Mouse (Mus musculus): Measurements from ENCODE around the gene Olfr263.
"Not testable (repeated sequence)": the region's sequence is repeated elsewhere in the genome, so short reads cannot be mapped to it uniquely, and the experiment has no call there.

Olfr263 gene

GRCm38 (mm10) chr13:21129339-21129738 is at the start of gene Olfr263:
Olfr263 (plus strand) TSS chr13:21129639.
- not testable (repeated sequence) for DNase-seq

- DNase-seq, result no peak
Observed at GRCm38 (mm10) chr13:21082686-21083085, 46.8 kb upstream of the Olfr263 start.

GRCm38 (mm10) chr13:21109759-21110158 is 19.7 kb upstream of the Olfr263 start:
- DNase-seq, result no peak

- DNase-seq, result no peak
Observed at GRCm38 (mm10) chr13:21110441-21110840, 19.0 kb upstream of the Olfr263 start.

- DNase-seq, result not testable (repeated sequence)
Observed at GRCm38 (mm10) chr13:21111183-21111582, 18.3 kb upstream of the Olfr263 start, which contains the start of gene Olfr1369-ps1. Olfr1369-ps1 (plus strand) TSS chr13:21111483.

GRCm38 (mm10) chr13:21114121-21114520 is 15.3 kb upstream of the Olfr263 start:
- DNase-seq, result no peak

GRCm38 (mm10) chr13:21142421-21142820 is 13.0 kb downstream of the Olfr263 start:
- DNase-seq, result no peak

- DNase-seq, result no peak
Observed at GRCm38 (mm10) chr13:21145767-21146166, 16.3 kb downstream of the Olfr263 start, which contains the start of gene Olfr1368. Olfr1368 (minus strand) TSS chr13:21145867.

- DNase-seq, result no peak
Observed at GRCm38 (mm10) chr13:21155888-21156287, 26.4 kb downstream of the Olfr263 start.

- peak; percentile 22 for DNase-seq
Observed at GRCm38 (mm10) chr13:21158071-21158470, 28.6 kb downstream of the Olfr263 start.

GRCm38 (mm10) chr13:21158785-21159474 is 29.5 kb downstream of the Olfr263 start:
- DNase-seq, result peak; percentile 92

- peak; percentile 34 for DNase-seq
Observed at GRCm38 (mm10) chr13:21159475-21159819, 30.0 kb downstream of the Olfr263 start.

GRCm38 (mm10) chr13:21160041-21160511 is 30.6 kb downstream of the Olfr263 start:
- no peak for DNase-seq

GRCm38 (mm10) chr13:21160657-21161590 is 31.5 kb downstream of the Olfr263 start:
- peak; percentile 92 for DNase-seq

GRCm38 (mm10) chr13:21161591-21161990 is 32.2 kb downstream of the Olfr263 start:
- DNase-seq, result no peak

- no peak for DNase-seq
Observed at GRCm38 (mm10) chr13:21162591-21162990, 33.2 kb downstream of the Olfr263 start.

- peak; percentile 90 for DNase-seq
Observed at GRCm38 (mm10) chr13:21166936-21167909, 37.8 kb downstream of the Olfr263 start.

- DNase-seq, result no peak
Observed at GRCm38 (mm10) chr13:21167910-21168300, 38.5 kb downstream of the Olfr263 start.

- DNase-seq, result peak; percentile 58
Observed at GRCm38 (mm10) chr13:21168371-21169011, 39.1 kb downstream of the Olfr263 start.

GRCm38 (mm10) chr13:21169121-21169656 is 39.8 kb downstream of the Olfr263 start:
- DNase-seq, result peak; percentile 51

GRCm38 (mm10) chr13:21169657-21170430 is 40.4 kb downstream of the Olfr263 start:
- DNase-seq, result peak; percentile 82

All from cerebellum, adult 9-10 months (tissue).